Mouse (Mus musculus) limb, embryonic 14.5 days (tissue): ENCODE data around the gene Cer1. TPM values are rescaled to one million over a fixed set of nuclear protein-coding genes. Genes with fewer than 3 reads are reported as not detected.
A peak's percentile ranks its signal among the peaks of the same experiment; 100 is the strongest.

ENCODE experiments used
- ATAC-seq: fragments of 200-750 bp; cut with Nextera tagmentation; 2 replicates; pipeline ENCODE4 v1.8.0; 2017; ENCODE audit warnings: low read depth, moderate number of reproducible peaks, moderate TSS enrichment; ENCODE audit not compliant: low FRiP score
- DNase-seq: peaks from one replicate; pipeline ENCODE4 v3.0.0-alpha.2; 2015; ENCODE audit warnings: low spot score
- H3K27ac ChIP-seq: fragments of 300-500 bp; sonication (generic); replicated peaks from 2 replicates; pipeline ENCODE4 v1.5.1; 2014; ENCODE audit warnings: low read depth, mild to moderate bottlenecking, low read length, moderate library complexity, mixed read lengths
- H3K27me3 ChIP-seq: fragments of 300-500 bp; sonication (generic); 2 replicates; pipeline ENCODE4 v1.6.1; 2014; ENCODE audit warnings: low read length, mixed read lengths; ENCODE audit not compliant: control insufficient read depth, insufficient read depth
- H3K36me3 ChIP-seq: fragments of 300-500 bp; sonication (generic); 2 replicates; pipeline ENCODE4 v1.6.1; 2014; ENCODE audit warnings: mild to moderate bottlenecking, low read length, moderate library complexity, mixed read lengths; ENCODE audit not compliant: control insufficient read depth, insufficient read depth
- H3K4me1 ChIP-seq: fragments of 300-500 bp; sonication (generic); 2 replicates; pipeline ENCODE4 v1.6.1; 2014; ENCODE audit warnings: antibody characterized with exemption, low read length, mixed read lengths; ENCODE audit not compliant: control insufficient read depth, insufficient read depth
- H3K4me2 ChIP-seq: fragments of 300-500 bp; sonication (generic); replicated peaks from 2 replicates; pipeline ENCODE4 v1.6.1; 2014; ENCODE audit warnings: low read depth, mild to moderate bottlenecking, low read length, moderate library complexity; ENCODE audit not compliant: severe bottlenecking
- H3K4me3 ChIP-seq: fragments of 300-500 bp; sonication (generic); replicated peaks from 2 replicates; pipeline ENCODE4 v1.5.1; 2014; ENCODE audit warnings: low read length
- H3K9ac ChIP-seq: fragments of 300-500 bp; sonication (generic); 2 replicates; pipeline ENCODE4 v1.6.1; 2014; ENCODE audit warnings: mild to moderate bottlenecking, low read depth, low read length, moderate library complexity; ENCODE audit not compliant: severe bottlenecking
- H3K9me3 ChIP-seq: fragments of 300-500 bp; sonication (generic); 2 replicates; pipeline ENCODE4 v1.6.1; 2016; ENCODE audit warnings: low read length; ENCODE audit not compliant: control insufficient read depth
- POLR2A ChIP-seq: fragments of 200-500 bp; IDR thresholded peaks from 2 replicates; pipeline ENCODE4 v1.8.0; 2012; ENCODE audit warnings: inconsistent platforms, mild to moderate bottlenecking, moderate library complexity, borderline replicate concordance; ENCODE audit not compliant: insufficient read depth, insufficient read length; ENCODE audit errors: extremely low read depth
- WGBS: fragments of 180-500 bp; shearing (Covaris S2); extraction: QIAGEN DNeasy Blood & Tissue Kit; methylation state at CpG from one replicate; pipeline ENCODE4 v1.1.7; 2014; 5-methylcytosine and 5-hydroxymethylcytosine counted together
- polyA plus RNA-seq, 2 experiments: library from polyadenylated mRNA; depleted of rRNA in 1 of 2; stranded (reverse) in 1 of 2; unstranded in 1 of 2; fragments of >200 nt; fragmentation: Nextera tagmentation in 1 of 2; extraction: Ambion mirVana in 1 of 2; gene quantifications; 2 replicates each; pipeline versions ENCODE4 v1.2.1 to v1.2.3; 2012 to 2014

The Cer1 gene
- polyA plus RNA-seq, 2 experiments: 0.70 to 0.80 TPM

DNA sequence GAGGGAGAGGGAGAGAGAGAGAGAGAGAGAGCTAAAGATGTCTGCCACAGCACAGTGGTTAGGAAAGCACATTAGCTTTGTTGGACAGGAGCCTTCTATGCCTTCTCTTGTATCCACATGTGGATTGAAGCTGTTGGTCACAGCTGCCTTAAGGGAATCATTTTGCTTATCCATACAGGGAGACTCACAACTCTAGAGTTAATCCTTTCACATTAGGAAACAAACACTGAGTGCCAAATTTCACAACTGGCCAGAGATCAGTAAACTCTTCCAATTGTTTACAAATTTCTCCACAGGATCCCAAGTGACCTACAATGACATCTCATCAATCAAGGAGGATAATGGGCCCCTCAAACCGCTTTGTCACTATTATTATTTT is 576 bp upstream of the Cer1 start:
- Histone ChIP-seq H3K36me3 (no peaks in the 10 kb centered on the region), H3K9me3 (no peaks in the 10 kb centered on the region), H3K4me1 (peaks cover 39% of the 10 kb centered on the region), H3K27ac (no peak overlapping the region), H3K4me2 (no peak overlapping the region), H3K27me3 (no peaks in the 10 kb centered on the region), H3K9ac (no peak overlapping the region), H3K4me3 (no peak overlapping the region)
- WGBS: 33% methylated on average over 1 of the region's 1 CpGs
- DNase-seq (no peak), ATAC-seq (no peak)
- no peak for TF ChIP-seq POLR2A

DNA sequence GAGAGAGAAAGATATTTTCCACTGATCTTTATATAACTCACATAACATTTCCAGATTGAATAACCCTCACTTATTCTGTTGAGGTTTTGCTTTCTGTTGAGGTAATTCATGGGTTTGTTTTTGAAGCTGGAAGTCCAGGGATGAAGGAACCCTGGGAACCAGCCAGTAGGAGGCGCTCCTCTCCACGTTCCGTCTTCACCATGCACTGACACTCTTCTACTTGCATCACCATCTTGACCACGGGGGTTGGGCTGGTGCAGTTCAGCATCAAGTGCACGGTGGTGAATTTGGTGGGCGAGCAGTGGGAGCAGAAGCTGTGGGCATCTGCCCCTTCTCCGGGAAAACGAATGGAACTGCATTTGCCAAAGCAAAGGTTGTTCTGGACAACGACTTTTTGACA is 2.4 kb downstream of the Cer1 start:
- no peak for TF ChIP-seq POLR2A
- DNase-seq (no peak), ATAC-seq (no peak)
- peaks cover 34% of the 10 kb centered on the region for H3K4me1 ChIP-seq
- H3K4me2 ChIP-seq: no peak overlapping the region
- no peaks in the 10 kb centered on the region for H3K36me3 ChIP-seq
- no peak overlapping the region for H3K27ac ChIP-seq
- no peak overlapping the region for H3K4me3 ChIP-seq
- 86% methylated on average over 9 of the region's 9 CpGs for WGBS
- no peaks in the 10 kb centered on the region for H3K9me3 ChIP-seq
- H3K27me3 ChIP-seq: no peaks in the 10 kb centered on the region
- H3K9ac ChIP-seq: no peak overlapping the region

DNA sequence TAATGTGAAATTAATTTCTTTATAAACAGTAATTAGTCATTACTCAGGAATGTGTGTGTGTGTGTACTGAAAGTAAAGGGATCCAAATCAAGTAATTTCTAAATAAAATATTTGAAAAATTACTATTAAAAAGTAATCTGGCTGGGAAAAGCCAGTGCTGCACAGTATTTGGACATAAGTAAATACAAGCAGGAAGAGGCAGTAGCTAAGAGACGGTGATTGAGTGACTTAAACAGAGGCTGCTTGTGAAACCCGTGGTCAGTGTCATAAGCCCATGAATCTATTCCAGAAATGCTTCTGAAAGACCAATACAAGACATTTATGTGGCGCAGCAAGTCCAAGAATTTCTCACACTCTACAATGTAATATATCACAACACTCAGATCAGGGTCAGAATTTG is 3.6 kb downstream of the Cer1 start:
- no peaks in the 10 kb centered on the region for H3K27me3 ChIP-seq
- H3K9ac ChIP-seq: no peak overlapping the region
- TF ChIP-seq POLR2A: no peak
- H3K4me1 ChIP-seq: peaks cover 34% of the 10 kb centered on the region
- no peaks in the 10 kb centered on the region for H3K36me3 ChIP-seq
- WGBS: 76% methylated on average over 3 of the region's 3 CpGs
- no peak overlapping the region for H3K4me2 ChIP-seq
- ATAC-seq (no peak), DNase-seq (no peak)
- H3K27ac ChIP-seq: no peak overlapping the region
- no peak overlapping the region for H3K4me3 ChIP-seq
- H3K9me3 ChIP-seq: no peaks in the 10 kb centered on the region

DNA sequence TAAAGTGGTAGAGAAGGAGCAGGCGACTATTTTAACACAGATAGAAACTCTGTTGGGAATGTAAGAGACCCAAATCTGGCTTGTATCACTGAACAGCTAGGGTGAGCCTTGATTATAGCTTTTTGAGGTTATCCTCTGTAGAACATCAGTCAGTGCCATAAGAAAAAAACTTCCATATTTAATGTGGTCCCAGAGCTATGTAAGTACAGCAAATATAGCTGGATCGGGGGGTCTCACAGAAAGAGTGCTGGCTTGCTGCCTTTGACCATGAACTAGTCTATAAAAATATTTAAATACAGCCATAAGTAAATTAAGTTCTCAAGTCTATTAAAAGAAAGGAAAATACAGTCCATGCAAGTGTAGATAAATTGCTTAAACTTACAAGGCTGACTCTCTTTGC is 4.7 kb downstream of the Cer1 start:
- H3K36me3 ChIP-seq: no peaks in the 10 kb centered on the region
- WGBS: 64% methylated on average over 2 of the region's 2 CpGs
- TF ChIP-seq POLR2A: no peak
- ATAC-seq (peak; percentile 62; the same call in 1 of the 2 replicates), DNase-seq (no peak)
- H3K4me3 ChIP-seq: no peak overlapping the region
- no peaks in the 10 kb centered on the region for H3K27me3 ChIP-seq
- peaks cover 34% of the 10 kb centered on the region for H3K4me1 ChIP-seq
- H3K9me3 ChIP-seq: no peaks in the 10 kb centered on the region
- H3K4me2 ChIP-seq: no peak overlapping the region
- H3K27ac ChIP-seq: 0 out of 2 replicates have a peak overlapping the region, but pooled peaks have one; percentile 26
- no peak overlapping the region for H3K9ac ChIP-seq

GRCm38 (mm10) chr4:82879152-82879551 is 5.8 kb downstream of the Cer1 start:
- Histone ChIP-seq H3K9ac (no peak overlapping the region), H3K4me3 (no peak overlapping the region), H3K4me1 (peaks cover 30% of the 10 kb centered on the region), H3K36me3 (no peaks in the 10 kb centered on the region), H3K27me3 (no peaks in the 10 kb centered on the region), H3K9me3 (no peaks in the 10 kb centered on the region), H3K4me2 (no peak overlapping the region), H3K27ac (no peak overlapping the region)
- no peak for ATAC-seq
- WGBS: 86% methylated on average over 6 of the region's 6 CpGs
- no peak for TF ChIP-seq POLR2A
- no peak for DNase-seq

DNA sequence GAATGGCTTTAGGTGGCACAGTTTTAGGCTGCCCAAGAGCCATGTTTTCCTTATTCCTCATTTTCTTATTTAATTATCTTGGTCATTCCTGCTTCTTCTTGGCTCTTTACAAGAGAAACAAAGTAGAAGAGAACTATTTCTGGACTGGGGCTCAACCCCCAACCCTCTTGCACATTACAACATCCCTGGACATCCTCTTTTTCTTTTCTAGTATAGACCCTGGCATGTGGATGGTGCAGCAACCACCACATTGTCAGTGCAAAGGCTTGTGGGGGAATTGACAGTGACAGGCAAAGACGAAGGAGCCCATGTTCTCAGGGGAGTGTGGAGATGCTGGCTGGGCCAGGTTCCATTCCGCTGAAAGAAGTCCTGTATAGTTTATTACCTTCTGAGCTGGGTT is 8.3 kb downstream of the Cer1 start:
- TF ChIP-seq POLR2A: no peak
- Histone ChIP-seq H3K4me1 (peaks cover 34% of the 10 kb centered on the region), H3K4me3 (no peak overlapping the region), H3K27ac (no peak overlapping the region), H3K27me3 (no peaks in the 10 kb centered on the region), H3K36me3 (no peaks in the 10 kb centered on the region), H3K9ac (no peak overlapping the region), H3K9me3 (no peaks in the 10 kb centered on the region), H3K4me2 (no peak overlapping the region)
- 87% methylated on average over 2 of the region's 2 CpGs for WGBS
- no peak for ATAC-seq
- no peak for DNase-seq
